Mouse (Mus musculus): ENCODE results near the gene Gm17268. TPM values are rescaled to one million over a fixed set of nuclear protein-coding genes. Genes with fewer than 3 reads are reported as not detected.

Gm17268 gene
- polyA plus RNA-seq, 1 experiment from 2014 or later, result not detected

DNA sequence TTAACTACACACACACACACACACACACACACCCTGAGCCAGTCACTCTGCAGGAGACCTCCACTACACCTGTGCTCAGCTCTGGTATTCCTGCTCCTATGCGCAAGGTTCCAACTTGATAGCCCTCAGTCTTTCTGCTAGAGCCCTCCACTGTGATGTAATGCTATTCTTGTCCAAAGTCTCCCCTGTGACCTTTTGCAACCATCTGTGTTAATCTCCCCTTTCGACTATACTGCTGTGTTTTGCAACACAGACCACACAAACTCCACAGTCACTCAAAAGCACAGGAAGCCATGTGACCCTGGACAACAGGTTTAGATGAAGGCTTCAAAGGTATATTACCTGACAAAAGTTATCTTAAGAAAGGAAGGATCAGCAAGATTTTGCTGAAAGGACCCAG is 25.1 kb upstream of the Gm17268 start:
- no peaks in the 10 kb centered on the region for H3K36me3 ChIP-seq (ENCODE audit: insufficient read depth, low read length)
- H3K4me2 ChIP-seq (replicated peaks; ENCODE audit: low read depth, low read length), result no peak overlapping the region
- H3K27me3 ChIP-seq (ENCODE audit: insufficient read depth, low read length), result no peaks in the 10 kb centered on the region
- no peak overlapping the region for H3K27ac ChIP-seq (ENCODE audit: low read length)
- 78% methylated on average over 2 of the region's 2 CpGs for WGBS
- H3K4me1 ChIP-seq (ENCODE audit: insufficient read depth, low read length), result no peaks in the 10 kb centered on the region
- ATAC-seq (ENCODE audit: low FRiP score, low TSS enrichment), result no peak
- no peaks in the 10 kb centered on the region for H3K9me3 ChIP-seq (ENCODE audit: low read length)
- no peak overlapping the region for H3K4me3 ChIP-seq (ENCODE audit: low read length)
- H3K9ac ChIP-seq (replicated peaks; ENCODE audit: low read length), result no peak overlapping the region

DNA sequence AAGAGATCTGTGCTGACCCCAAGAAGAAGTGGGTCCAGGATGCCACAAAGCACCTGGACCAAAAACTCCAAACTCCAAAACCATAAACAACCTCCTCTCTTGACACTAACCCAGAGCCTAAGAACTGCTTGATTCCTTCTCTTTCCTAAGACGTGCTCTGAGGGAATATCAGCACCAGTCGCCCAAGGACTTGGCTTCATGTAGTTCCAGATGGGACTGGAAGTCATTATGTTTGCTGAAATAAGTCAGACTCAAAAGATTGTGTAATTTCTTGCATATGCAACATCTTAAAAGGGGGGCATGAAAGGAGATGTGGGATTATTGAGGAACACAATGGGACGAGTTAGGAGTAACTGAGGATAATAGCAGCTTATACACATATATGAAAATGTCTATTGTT is 23.9 kb upstream of the Gm17268 start:
- no peaks in the 10 kb centered on the region for H3K4me1 ChIP-seq (ENCODE audit: insufficient read depth, low read length)
- H3K9me3 ChIP-seq (ENCODE audit: low read length), result no peaks in the 10 kb centered on the region
- ATAC-seq (ENCODE audit: low FRiP score, low TSS enrichment), result no peak
- H3K36me3 ChIP-seq (ENCODE audit: insufficient read depth, low read length), result no peaks in the 10 kb centered on the region
- WGBS, result 73% methylated on average over 3 of the region's 3 CpGs
- no peaks in the 10 kb centered on the region for H3K27me3 ChIP-seq (ENCODE audit: insufficient read depth, low read length)
- H3K27ac ChIP-seq (ENCODE audit: low read length), result no peak overlapping the region
- no peak overlapping the region for H3K4me2 ChIP-seq (replicated peaks; ENCODE audit: low read depth, low read length)
- H3K9ac ChIP-seq (replicated peaks; ENCODE audit: low read length), result no peak overlapping the region
- no peak overlapping the region for H3K4me3 ChIP-seq (ENCODE audit: low read length)

DNA sequence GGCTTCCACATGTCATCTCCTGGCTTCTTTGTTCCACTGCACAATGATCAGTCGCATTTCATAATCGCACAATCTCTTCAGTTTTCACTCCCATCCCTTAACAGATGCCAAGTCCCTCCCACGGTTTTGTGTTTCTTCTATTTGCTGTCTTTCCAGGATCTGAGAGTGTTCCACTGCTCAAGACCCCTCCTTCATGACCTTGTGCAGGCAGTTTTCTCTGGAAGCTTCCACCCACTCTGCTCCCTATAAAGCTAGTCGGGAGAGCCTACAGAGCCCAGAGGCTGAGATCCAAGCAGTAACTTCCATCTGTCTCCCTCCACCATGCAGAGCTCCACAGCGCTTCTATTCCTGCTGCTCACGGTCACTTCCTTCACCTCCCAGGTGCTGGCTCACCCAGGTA is 19.3 kb upstream of the Gm17268 start, which contains the start of gene Ccl11:
Ccl11 (plus strand) TSS at position 178 of the 400 bp plus-strand sequence.
- Histone ChIP-seq H3K4me1 (ENCODE audit: insufficient read depth, low read length) (no peaks in the 10 kb centered on the region), H3K27me3 (ENCODE audit: insufficient read depth, low read length) (no peaks in the 10 kb centered on the region), H3K4me3 (ENCODE audit: low read length) (no peak within 1 kb of the TSS), H3K9ac (replicated peaks; ENCODE audit: low read length) (no peak within 1 kb of the TSS), H3K4me2 (replicated peaks; ENCODE audit: low read depth, low read length) (no peak within 1 kb of the TSS; the same call in 1 of the 2 replicates), H3K27ac (ENCODE audit: low read length) (no peak within 1 kb of the TSS), H3K36me3 (ENCODE audit: insufficient read depth, low read length) (no peaks in the 10 kb centered on the region), H3K9me3 (ENCODE audit: low read length) (no peaks in the 10 kb centered on the region)
- 62% methylated on average over 6 of the region's 6 CpGs for WGBS
- ATAC-seq (ENCODE audit: low FRiP score, low TSS enrichment), result no peak

DNA sequence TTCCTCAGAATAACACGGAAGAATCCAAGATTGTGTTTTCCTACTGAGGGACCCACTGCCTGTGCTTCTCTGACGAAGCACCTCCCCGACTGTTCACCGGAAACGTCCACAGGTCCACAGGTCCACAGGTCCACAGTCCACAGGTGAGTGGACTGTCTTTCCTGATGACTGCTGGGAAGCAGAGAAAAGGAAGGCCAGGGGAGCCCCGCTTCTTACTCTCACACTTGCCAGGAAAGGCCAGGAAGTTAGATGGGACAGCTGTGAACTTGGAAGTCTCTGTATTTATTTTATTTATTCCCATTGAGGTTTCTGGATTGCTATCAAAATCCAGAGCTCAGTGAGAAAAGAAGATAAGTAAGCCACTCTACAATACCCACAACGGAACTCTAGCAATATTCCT is 15.5 kb upstream of the Gm17268 start:
- Histone ChIP-seq H3K27ac (ENCODE audit: low read length) (no peak overlapping the region), H3K36me3 (ENCODE audit: insufficient read depth, low read length) (no peaks in the 10 kb centered on the region), H3K9ac (replicated peaks; ENCODE audit: low read length) (no peak overlapping the region), H3K4me2 (replicated peaks; ENCODE audit: low read depth, low read length) (no peak overlapping the region), H3K27me3 (ENCODE audit: insufficient read depth, low read length) (no peaks in the 10 kb centered on the region), H3K4me3 (ENCODE audit: low read length) (no peak overlapping the region), H3K4me1 (ENCODE audit: insufficient read depth, low read length) (no peaks in the 10 kb centered on the region), H3K9me3 (ENCODE audit: low read length) (no peaks in the 10 kb centered on the region)
- 78% methylated on average over 7 of the region's 7 CpGs for WGBS
- ATAC-seq (ENCODE audit: low FRiP score, low TSS enrichment), result no peak

DNA sequence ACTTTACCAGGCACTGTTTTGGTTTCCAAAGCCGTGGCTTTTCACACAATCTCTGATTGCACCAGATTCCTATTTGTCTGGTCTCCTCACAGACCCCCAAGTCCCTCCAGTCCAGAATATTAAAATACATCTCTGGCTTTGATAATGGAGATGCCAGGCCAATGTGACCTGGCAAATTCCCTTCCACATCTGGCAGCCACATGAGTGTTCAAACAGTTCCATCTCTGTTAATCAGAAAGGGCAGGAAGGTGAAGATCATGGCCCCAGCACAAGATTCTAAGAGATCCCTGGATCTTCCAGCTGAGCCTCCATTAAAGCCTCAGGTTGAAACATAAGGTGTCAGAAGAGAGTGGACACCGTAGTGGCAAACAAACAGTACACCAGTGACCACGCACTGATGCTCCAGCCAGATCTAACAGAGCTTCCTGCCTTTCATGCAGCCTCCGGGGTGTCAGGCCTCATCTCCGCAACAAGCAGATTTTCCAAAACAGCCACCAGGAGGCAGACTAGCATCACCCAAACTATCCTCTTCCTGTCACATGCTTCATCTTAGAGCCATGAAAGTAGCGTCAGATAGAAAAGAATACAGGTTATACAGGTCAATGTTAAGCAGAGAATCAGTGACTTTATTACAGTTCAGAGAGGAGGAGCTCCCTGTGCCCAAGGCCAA is 9.5 kb upstream of the Gm17268 start:
- Histone ChIP-seq H3K4me3 (ENCODE audit: low read length) (no peak overlapping the region), H3K4me2 (replicated peaks; ENCODE audit: low read depth, low read length) (no peak overlapping the region), H3K27ac (ENCODE audit: low read length) (no peak overlapping the region), H3K9me3 (ENCODE audit: low read length) (no peaks in the 10 kb centered on the region), H3K9ac (replicated peaks; ENCODE audit: low read length) (no peak overlapping the region), H3K27me3 (ENCODE audit: insufficient read depth, low read length) (no peaks in the 10 kb centered on the region), H3K4me1 (ENCODE audit: insufficient read depth, low read length) (no peaks in the 10 kb centered on the region), H3K36me3 (ENCODE audit: insufficient read depth, low read length) (no peaks in the 10 kb centered on the region)
- no peak for ATAC-seq (ENCODE audit: low FRiP score, low TSS enrichment)
- WGBS, result 36% methylated on average over 6 of the region's 6 CpGs

DNA sequence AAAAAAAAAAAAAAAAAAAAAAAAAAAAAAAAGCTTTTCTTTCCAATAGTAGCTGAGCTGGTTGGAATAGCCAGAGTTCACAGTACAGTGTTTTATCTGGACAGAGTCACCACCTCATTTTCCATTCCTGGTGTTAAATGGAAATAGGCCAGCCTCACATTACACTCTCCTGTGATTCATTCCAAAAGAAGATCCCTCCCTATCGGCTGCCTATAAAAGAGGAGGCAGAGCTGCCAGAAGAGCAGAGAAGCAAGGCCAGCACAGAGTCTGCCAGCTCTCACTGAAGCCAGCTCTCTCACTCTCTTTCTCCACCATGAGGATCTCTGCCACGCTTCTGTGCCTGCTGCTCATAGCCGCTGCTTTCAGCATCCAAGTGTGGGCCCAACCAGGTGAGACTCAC is 7.1 kb upstream of the Gm17268 start, which contains the start of gene Ccl7:
Ccl7 (plus strand) TSS at position 242 of the 400 bp plus-strand sequence.
- no peaks in the 10 kb centered on the region for H3K4me1 ChIP-seq (ENCODE audit: insufficient read depth, low read length)
- WGBS, result 70% methylated on average over 3 of the region's 3 CpGs
- ATAC-seq (ENCODE audit: low FRiP score, low TSS enrichment), result no peak
- H3K9me3 ChIP-seq (ENCODE audit: low read length), result no peaks in the 10 kb centered on the region
- H3K4me3 ChIP-seq (ENCODE audit: low read length), result no peak within 1 kb of the TSS
- no peak within 1 kb of the TSS for H3K9ac ChIP-seq (replicated peaks; ENCODE audit: low read length)
- H3K36me3 ChIP-seq (ENCODE audit: insufficient read depth, low read length), result no peaks in the 10 kb centered on the region
- no peak within 1 kb of the TSS for H3K4me2 ChIP-seq (replicated peaks; ENCODE audit: low read depth, low read length)
- H3K27me3 ChIP-seq (ENCODE audit: insufficient read depth, low read length), result no peaks in the 10 kb centered on the region
- H3K27ac ChIP-seq (ENCODE audit: low read length), result 0 out of 2 replicates have a peak within 1 kb of the TSS, but pooled peaks have one; percentile 29

DNA sequence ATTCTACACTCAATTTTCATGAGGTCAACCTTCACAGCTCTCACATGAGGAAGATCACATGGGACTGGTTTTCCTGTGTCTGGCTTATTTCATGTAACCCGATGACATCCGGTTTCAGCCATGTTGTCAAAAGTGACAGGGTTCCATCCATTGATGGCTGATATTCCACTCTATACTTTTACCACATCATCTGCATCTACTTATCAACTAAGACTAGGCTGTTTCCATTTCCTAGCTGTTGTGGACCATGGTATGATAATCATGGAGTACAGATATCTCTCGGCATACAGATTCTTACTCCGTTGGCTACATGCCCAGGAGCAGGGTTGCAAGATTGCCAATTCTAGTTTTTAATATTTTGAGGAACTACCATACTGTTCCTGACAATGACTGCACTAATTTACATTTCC is 3.3 kb upstream of the Gm17268 start:
- Histone ChIP-seq H3K9me3 (ENCODE audit: low read length) (no peaks in the 10 kb centered on the region), H3K36me3 (ENCODE audit: insufficient read depth, low read length) (no peaks in the 10 kb centered on the region), H3K4me3 (ENCODE audit: low read length) (no peak overlapping the region), H3K4me1 (ENCODE audit: insufficient read depth, low read length) (no peaks in the 10 kb centered on the region), H3K27me3 (ENCODE audit: insufficient read depth, low read length) (no peaks in the 10 kb centered on the region), H3K9ac (replicated peaks; ENCODE audit: low read length) (no peak overlapping the region), H3K4me2 (replicated peaks; ENCODE audit: low read depth, low read length) (no peak overlapping the region), H3K27ac (ENCODE audit: low read length) (no peak overlapping the region)
- WGBS, result 85% methylated on average over 4 of the region's 4 CpGs
- ATAC-seq (ENCODE audit: low FRiP score, low TSS enrichment), result no peak

DNA sequence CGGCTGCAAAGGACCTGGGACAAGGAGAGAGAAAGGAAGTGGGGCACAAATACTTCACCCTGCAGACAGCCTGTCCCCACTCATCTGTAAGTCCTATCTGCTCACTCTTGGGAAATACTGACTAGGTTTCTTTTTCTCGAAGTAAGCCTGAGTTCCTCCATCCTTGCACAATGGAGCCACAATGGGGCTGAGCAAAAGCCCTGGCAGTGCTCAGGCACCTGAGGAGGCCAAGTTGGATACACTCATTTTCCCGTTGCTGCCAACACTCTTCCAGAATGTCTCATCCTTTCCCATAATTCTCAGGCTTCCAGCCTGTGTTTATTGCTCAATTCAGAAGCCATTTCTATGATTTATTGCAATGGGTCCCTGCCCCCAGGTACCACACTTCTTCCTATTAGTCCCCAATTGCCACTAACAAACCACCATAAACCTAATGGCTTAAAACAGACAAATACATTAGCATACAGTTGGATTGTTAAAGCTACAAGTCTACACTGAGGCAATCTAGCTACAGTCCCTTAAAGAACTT is 834 bp upstream of the Gm17268 start:
- Histone ChIP-seq H3K36me3 (ENCODE audit: insufficient read depth, low read length) (no peaks in the 10 kb centered on the region), H3K27me3 (ENCODE audit: insufficient read depth, low read length) (no peaks in the 10 kb centered on the region), H3K27ac (ENCODE audit: low read length) (no peak overlapping the region), H3K4me3 (ENCODE audit: low read length) (no peak overlapping the region), H3K9ac (replicated peaks; ENCODE audit: low read length) (no peak overlapping the region), H3K4me1 (ENCODE audit: insufficient read depth, low read length) (no peaks in the 10 kb centered on the region), H3K4me2 (replicated peaks; ENCODE audit: low read depth, low read length) (no peak overlapping the region), H3K9me3 (ENCODE audit: low read length) (no peaks in the 10 kb centered on the region)
- no peak for ATAC-seq (ENCODE audit: low FRiP score, low TSS enrichment)
- 39% methylated on average over 3 of the region's 3 CpGs for WGBS

DNA sequence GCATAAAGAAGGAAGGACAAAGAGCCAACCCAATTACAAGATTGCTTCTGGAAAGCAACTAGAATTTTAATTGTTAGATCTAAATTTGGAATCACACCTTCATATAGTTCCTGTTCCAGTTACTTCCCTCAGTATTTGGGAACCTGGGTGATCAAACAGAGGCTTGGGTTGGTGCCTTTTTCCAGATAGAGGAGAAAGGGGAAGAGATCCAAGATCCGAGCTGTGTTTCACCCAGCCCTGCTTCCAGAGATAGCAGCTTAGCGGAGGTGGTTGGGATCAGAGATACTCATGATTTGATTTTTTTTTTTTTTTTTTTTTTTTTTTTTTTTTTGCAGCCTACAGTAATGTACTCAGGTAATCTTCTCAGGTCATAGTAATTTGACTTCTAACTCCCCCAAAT is 2.5 kb downstream of the Gm17268 start:
- Histone ChIP-seq H3K9me3 (ENCODE audit: low read length) (no peaks in the 10 kb centered on the region), H3K4me2 (replicated peaks; ENCODE audit: low read depth, low read length) (no peak overlapping the region), H3K27ac (ENCODE audit: low read length) (no peak overlapping the region), H3K9ac (replicated peaks; ENCODE audit: low read length) (no peak overlapping the region), H3K36me3 (ENCODE audit: insufficient read depth, low read length) (no peaks in the 10 kb centered on the region), H3K4me1 (ENCODE audit: insufficient read depth, low read length) (peaks cover 8% of the 10 kb centered on the region), H3K27me3 (ENCODE audit: insufficient read depth, low read length) (no peaks in the 10 kb centered on the region), H3K4me3 (ENCODE audit: low read length) (no peak overlapping the region)
- WGBS, result 78% methylated on average over 2 of the region's 2 CpGs
- no peak for ATAC-seq (ENCODE audit: low FRiP score, low TSS enrichment)

DNA sequence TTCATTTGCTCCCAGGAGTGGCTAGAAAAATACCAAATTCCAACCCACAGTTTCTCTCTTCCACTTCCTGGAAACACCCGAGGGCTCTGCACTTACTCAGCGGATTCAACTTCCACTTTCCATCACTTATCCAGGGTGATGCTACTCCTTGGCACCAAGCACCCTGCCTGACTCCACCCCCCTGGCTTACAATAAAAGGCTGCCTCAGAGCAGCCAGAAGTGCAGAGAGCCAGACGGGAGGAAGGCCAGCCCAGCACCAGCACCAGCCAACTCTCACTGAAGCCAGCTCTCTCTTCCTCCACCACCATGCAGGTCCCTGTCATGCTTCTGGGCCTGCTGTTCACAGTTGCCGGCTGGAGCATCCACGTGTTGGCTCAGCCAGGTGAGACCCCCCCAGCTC is 3.0 kb downstream of the Gm17268 start, which contains the start of gene Ccl2:
Ccl2 (plus strand) TSS at position 216 of the 400 bp plus-strand sequence.
- Histone ChIP-seq H3K4me2 (replicated peaks; ENCODE audit: low read depth, low read length) (no peak within 1 kb of the TSS), H3K4me3 (ENCODE audit: low read length) (no peak within 1 kb of the TSS), H3K27me3 (ENCODE audit: insufficient read depth, low read length) (no peaks in the 10 kb centered on the region), H3K27ac (ENCODE audit: low read length) (no peak within 1 kb of the TSS), H3K4me1 (ENCODE audit: insufficient read depth, low read length) (peaks cover 8% of the 10 kb centered on the region), H3K9ac (replicated peaks; ENCODE audit: low read length) (no peak within 1 kb of the TSS), H3K36me3 (ENCODE audit: insufficient read depth, low read length) (no peaks in the 10 kb centered on the region), H3K9me3 (ENCODE audit: low read length) (no peaks in the 10 kb centered on the region)
- WGBS, result 29% methylated on average over 5 of the region's 5 CpGs
- no peak for ATAC-seq (ENCODE audit: low FRiP score, low TSS enrichment)
